Mouse (Mus musculus): ENCODE measurements around the gene Hsp90aa1. TPM values are rescaled to one million over a fixed set of nuclear protein-coding genes. Genes with fewer than 3 reads are reported as not detected.
A peak's percentile ranks its signal among the peaks of the same experiment; 100 is the strongest.
"Not testable (repeated sequence)": the region's sequence is repeated elsewhere in the genome, so short reads cannot be mapped to it uniquely, and the experiment has no call there.

Hsp90aa1 gene
- polyA plus RNA-seq, 1 experiment from 2014 or later: 1,533 TPM

- H3K27ac ChIP-seq (ENCODE audit: low read length): no peak overlapping the region
- no peaks in the 10 kb centered on the region for H3K9me3 ChIP-seq (replicated peaks; ENCODE audit: control insufficient read depth, low read length, poor library complexity, severe bottlenecking)
- no peaks in the 10 kb centered on the region for H3K27me3 ChIP-seq (ENCODE audit: control insufficient read depth, insufficient read depth, low read depth, low read length)
- WGBS: 92% methylated on average over 5 of the region's 5 CpGs
- H3K36me3 ChIP-seq (ENCODE audit: control insufficient read depth, insufficient read depth, low read length): no peaks in the 10 kb centered on the region
- no peak for ATAC-seq
- H3K4me1 ChIP-seq (ENCODE audit: control insufficient read depth, insufficient read depth, low read length): no peaks in the 10 kb centered on the region
- no peak overlapping the region for H3K4me2 ChIP-seq (ENCODE audit: low read length)
- no peak overlapping the region for H3K4me3 ChIP-seq (ENCODE audit: low read depth, low read length)
- H3K9ac ChIP-seq (ENCODE audit: low read depth, low read length): no peak overlapping the region
These were observed 22.5 kb upstream of the Hsp90aa1 start for GRCm38 (mm10) chr12:110725051-110725450.

- no peak overlapping the region for H3K4me2 ChIP-seq (ENCODE audit: low read length)
- WGBS: 30% methylated on average over 5 of the region's 5 CpGs
- ATAC-seq: no peak
- no peak overlapping the region for H3K27ac ChIP-seq (ENCODE audit: low read length)
- no peaks in the 10 kb centered on the region for H3K4me1 ChIP-seq (ENCODE audit: control insufficient read depth, insufficient read depth, low read length)
- H3K4me3 ChIP-seq (ENCODE audit: low read depth, low read length): no peak overlapping the region
- no peaks in the 10 kb centered on the region for H3K9me3 ChIP-seq (replicated peaks; ENCODE audit: control insufficient read depth, low read length, poor library complexity, severe bottlenecking)
- H3K36me3 ChIP-seq (ENCODE audit: control insufficient read depth, insufficient read depth, low read length): no peaks in the 10 kb centered on the region
- H3K9ac ChIP-seq (ENCODE audit: low read depth, low read length): no peak overlapping the region
- H3K27me3 ChIP-seq (ENCODE audit: control insufficient read depth, insufficient read depth, low read depth, low read length): 0 out of 2 replicates have a peak, but pooled peaks cover 2% of the 10 kb centered on the region
These were observed 13.5 kb upstream of the Hsp90aa1 start for GRCm38 (mm10) chr12:110716004-110716403.

- no peak for ATAC-seq
- Histone ChIP-seq H3K9ac (ENCODE audit: low read depth, low read length) (no peak overlapping the region), H3K9me3 (replicated peaks; ENCODE audit: control insufficient read depth, low read length, poor library complexity, severe bottlenecking) (no peaks in the 10 kb centered on the region), H3K27ac (ENCODE audit: low read length) (no peak overlapping the region), H3K4me2 (ENCODE audit: low read length) (no peak overlapping the region), H3K36me3 (ENCODE audit: control insufficient read depth, insufficient read depth, low read length) (no peaks in the 10 kb centered on the region), H3K27me3 (ENCODE audit: control insufficient read depth, insufficient read depth, low read depth, low read length) (0 out of 2 replicates have a peak, but pooled peaks cover 2% of the 10 kb centered on the region), H3K4me3 (ENCODE audit: low read depth, low read length) (no peak overlapping the region), H3K4me1 (ENCODE audit: control insufficient read depth, insufficient read depth, low read length) (no peaks in the 10 kb centered on the region)
- WGBS: 95% methylated on average over 6 of the region's 6 CpGs
These were observed 11.7 kb upstream of the Hsp90aa1 start for GRCm38 (mm10) chr12:110714215-110714614.

DNA sequence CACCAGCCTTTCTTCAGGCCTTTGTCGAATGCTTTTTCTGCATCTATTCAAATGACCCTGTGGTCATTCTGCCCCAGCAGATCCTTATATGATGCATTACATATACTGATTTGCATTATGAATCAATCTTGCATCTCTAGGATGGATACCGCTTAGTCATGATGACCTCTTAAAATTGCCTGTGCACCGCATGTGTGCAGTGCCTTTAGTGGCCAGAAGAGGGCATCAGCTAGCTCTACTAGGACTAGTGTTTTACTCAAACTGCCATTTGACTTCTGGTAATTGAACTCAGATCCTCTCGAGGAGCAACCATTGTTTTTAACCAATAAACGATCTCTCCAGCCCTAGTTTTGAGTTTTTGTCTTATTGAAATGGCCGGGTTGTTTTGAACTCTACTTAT is 11.3 kb upstream of the Hsp90aa1 start:
- Histone ChIP-seq H3K27ac (ENCODE audit: low read length) (no peak overlapping the region), H3K27me3 (ENCODE audit: control insufficient read depth, insufficient read depth, low read depth, low read length) (no peaks in the 10 kb centered on the region), H3K9ac (ENCODE audit: low read depth, low read length) (no peak overlapping the region), H3K36me3 (ENCODE audit: control insufficient read depth, insufficient read depth, low read length) (no peaks in the 10 kb centered on the region), H3K4me3 (ENCODE audit: low read depth, low read length) (no peak overlapping the region), H3K4me2 (ENCODE audit: low read length) (no peak overlapping the region), H3K9me3 (replicated peaks; ENCODE audit: control insufficient read depth, low read length, poor library complexity, severe bottlenecking) (no peaks in the 10 kb centered on the region), H3K4me1 (ENCODE audit: control insufficient read depth, insufficient read depth, low read length) (no peaks in the 10 kb centered on the region)
- WGBS: 96% methylated on average over 6 of the region's 6 CpGs
- ATAC-seq: no peak

- Histone ChIP-seq H3K4me2 (ENCODE audit: low read length) (no peak overlapping the region), H3K4me1 (ENCODE audit: control insufficient read depth, insufficient read depth, low read length) (peaks cover 8% of the 10 kb centered on the region; the same call in 1 of the 2 replicates), H3K9me3 (replicated peaks; ENCODE audit: control insufficient read depth, low read length, poor library complexity, severe bottlenecking) (no peaks in the 10 kb centered on the region), H3K27ac (ENCODE audit: low read length) (no peak overlapping the region), H3K9ac (ENCODE audit: low read depth, low read length) (no peak overlapping the region), H3K27me3 (ENCODE audit: control insufficient read depth, insufficient read depth, low read depth, low read length) (no peaks in the 10 kb centered on the region), H3K36me3 (ENCODE audit: control insufficient read depth, insufficient read depth, low read length) (no peaks in the 10 kb centered on the region), H3K4me3 (ENCODE audit: low read depth, low read length) (no peak overlapping the region)
- ATAC-seq: no peak
- WGBS: 75% methylated on average over 5 of the region's 5 CpGs
These were observed 8.7 kb upstream of the Hsp90aa1 start for GRCm38 (mm10) chr12:110711270-110711669.

DNA sequence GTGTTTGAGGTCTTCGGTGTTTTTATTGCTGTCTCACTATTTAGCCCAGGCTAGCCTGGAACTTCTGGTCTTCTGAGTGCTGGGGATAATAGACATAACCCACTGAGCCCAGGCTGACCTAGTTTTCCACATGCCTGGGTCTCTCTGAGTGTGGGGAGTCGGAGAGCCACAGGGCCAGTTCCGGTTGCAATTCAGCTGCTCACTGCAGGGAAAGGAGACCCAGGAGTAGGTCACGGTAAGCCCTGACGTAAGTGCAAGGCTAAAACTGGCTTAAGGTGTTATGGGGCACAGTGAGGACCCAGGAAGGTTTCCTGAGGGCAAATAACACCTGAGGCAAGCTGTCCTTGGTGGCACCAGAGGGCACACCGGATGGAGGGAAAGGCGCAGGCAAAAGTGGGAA is 4.9 kb upstream of the Hsp90aa1 start:
- no peak for ATAC-seq
- H3K9me3 ChIP-seq (replicated peaks; ENCODE audit: control insufficient read depth, low read length, poor library complexity, severe bottlenecking): no peaks in the 10 kb centered on the region
- H3K27ac ChIP-seq (ENCODE audit: low read length): no peak overlapping the region
- no peaks in the 10 kb centered on the region for H3K27me3 ChIP-seq (ENCODE audit: control insufficient read depth, insufficient read depth, low read depth, low read length)
- H3K4me1 ChIP-seq (ENCODE audit: control insufficient read depth, insufficient read depth, low read length): peaks cover 8% of the 10 kb centered on the region; the same call in 1 of the 2 replicates
- no peak overlapping the region for H3K4me2 ChIP-seq (ENCODE audit: low read length)
- 90% methylated on average over 7 of the region's 7 CpGs for WGBS
- H3K9ac ChIP-seq (ENCODE audit: low read depth, low read length): no peak overlapping the region
- no peak overlapping the region for H3K4me3 ChIP-seq (ENCODE audit: low read depth, low read length)
- no peaks in the 10 kb centered on the region for H3K36me3 ChIP-seq (ENCODE audit: control insufficient read depth, insufficient read depth, low read length)

DNA sequence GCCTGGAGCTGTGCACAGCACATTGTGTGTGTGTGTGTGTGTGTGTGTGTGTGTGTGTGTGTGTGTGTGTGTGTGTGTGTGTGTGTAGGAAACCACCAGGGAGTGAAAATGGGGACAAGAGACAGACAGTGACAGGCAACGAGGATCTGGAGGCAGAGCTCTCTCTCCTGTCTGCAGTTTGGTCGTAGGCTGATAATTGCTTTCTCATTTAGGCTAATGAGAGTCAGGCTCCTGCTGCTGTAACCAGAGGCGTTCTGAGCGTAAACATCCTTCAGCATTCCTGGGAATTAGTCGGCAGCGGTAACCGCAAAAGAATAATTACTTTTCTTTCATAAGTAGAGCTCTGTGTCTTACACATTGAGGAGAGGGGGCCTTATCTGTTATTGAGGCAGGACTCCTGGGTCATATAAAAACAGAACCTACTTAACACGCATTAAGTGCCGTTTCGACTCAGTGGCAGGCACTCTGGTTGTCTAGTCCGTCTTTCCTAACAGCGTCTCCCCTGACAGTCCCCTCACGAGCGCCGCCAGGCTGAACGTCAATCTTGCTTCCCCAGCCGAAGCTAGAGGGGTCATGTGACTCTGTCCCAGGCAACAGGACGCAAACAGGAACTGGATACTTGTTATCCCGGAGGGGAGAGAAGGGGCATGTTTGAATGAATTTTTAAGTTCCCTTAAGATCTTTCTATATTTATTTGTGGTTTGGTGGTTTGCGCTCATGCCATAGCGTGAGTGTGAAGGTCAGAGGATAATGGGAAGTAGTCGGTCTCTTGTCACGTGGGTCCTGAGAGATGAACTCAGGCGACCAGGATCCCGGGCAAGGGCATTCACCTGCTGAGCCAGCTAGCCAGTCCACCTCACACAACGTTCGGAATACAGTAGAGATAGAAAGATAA is 4.1 kb upstream of the Hsp90aa1 start:
- Histone ChIP-seq H3K4me2 (ENCODE audit: low read length) (peak overlapping the region; percentile 65), H3K27ac (ENCODE audit: low read length) (peak overlapping the region; percentile 35; the same call in 1 of the 2 replicates), H3K4me3 (ENCODE audit: low read depth, low read length) (peak overlapping the region; percentile 34), H3K27me3 (ENCODE audit: control insufficient read depth, insufficient read depth, low read depth, low read length) (no peaks in the 10 kb centered on the region), H3K36me3 (ENCODE audit: control insufficient read depth, insufficient read depth, low read length) (no peaks in the 10 kb centered on the region), H3K9me3 (replicated peaks; ENCODE audit: control insufficient read depth, low read length, poor library complexity, severe bottlenecking) (no peaks in the 10 kb centered on the region), H3K4me1 (ENCODE audit: control insufficient read depth, insufficient read depth, low read length) (peaks cover 8% of the 10 kb centered on the region; the same call in 1 of the 2 replicates), H3K9ac (ENCODE audit: low read depth, low read length) (peak overlapping the region; percentile 36; the same call in 1 of the 2 replicates)
- WGBS: 1% methylated on average over 27 of the region's 27 CpGs
- ATAC-seq: peak; percentile 70

GRCm38 (mm10) chr12:110705419-110705818 is 2.9 kb upstream of the Hsp90aa1 start:
- H3K36me3 ChIP-seq (ENCODE audit: control insufficient read depth, insufficient read depth, low read length); H3K4me1 ChIP-seq (ENCODE audit: control insufficient read depth, insufficient read depth, low read length); ATAC-seq; H3K27me3 ChIP-seq (ENCODE audit: control insufficient read depth, insufficient read depth, low read depth, low read length); H3K4me3 ChIP-seq (ENCODE audit: low read depth, low read length); H3K9me3 ChIP-seq (replicated peaks; ENCODE audit: control insufficient read depth, low read length, poor library complexity, severe bottlenecking); H3K27ac ChIP-seq (ENCODE audit: low read length); H3K9ac ChIP-seq (ENCODE audit: low read depth, low read length); H3K4me2 ChIP-seq (ENCODE audit: low read length): not testable (repeated sequence)
- 89% methylated on average over 4 of the region's 4 CpGs for WGBS

DNA sequence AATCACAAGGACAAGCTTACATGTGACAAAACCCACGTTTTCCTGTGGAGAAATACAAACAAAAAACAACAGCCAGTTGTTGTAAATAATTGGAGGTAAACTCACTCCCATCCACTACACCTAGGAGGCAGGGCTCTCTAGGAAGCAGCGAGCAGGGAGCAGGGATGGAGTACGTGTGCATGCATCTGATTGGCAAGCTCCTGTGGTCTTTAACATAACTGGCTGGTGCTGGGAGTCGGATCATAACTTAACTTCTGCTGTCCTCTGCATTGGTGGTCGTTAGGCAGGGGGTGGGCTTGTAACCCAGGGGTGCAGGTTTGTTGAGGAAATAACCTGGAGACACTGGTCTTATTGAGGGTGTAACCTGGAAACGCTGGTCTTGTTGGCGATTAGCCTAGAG is 1.2 kb upstream of the Hsp90aa1 start:
- WGBS: 69% methylated on average over 7 of the region's 7 CpGs
- H3K9me3 ChIP-seq (replicated peaks; ENCODE audit: control insufficient read depth, low read length, poor library complexity, severe bottlenecking): no peaks in the 10 kb centered on the region
- H3K4me2 ChIP-seq (ENCODE audit: low read length): no peak overlapping the region
- no peaks in the 10 kb centered on the region for H3K27me3 ChIP-seq (ENCODE audit: control insufficient read depth, insufficient read depth, low read depth, low read length)
- H3K4me3 ChIP-seq (ENCODE audit: low read depth, low read length): no peak overlapping the region
- no peak for ATAC-seq
- peaks cover 8% of the 10 kb centered on the region; the same call in 1 of the 2 replicates for H3K4me1 ChIP-seq (ENCODE audit: control insufficient read depth, insufficient read depth, low read length)
- no peak overlapping the region for H3K9ac ChIP-seq (ENCODE audit: low read depth, low read length)
- no peak overlapping the region for H3K27ac ChIP-seq (ENCODE audit: low read length)
- H3K36me3 ChIP-seq (ENCODE audit: control insufficient read depth, insufficient read depth, low read length): no peaks in the 10 kb centered on the region

Measured in midbrain, embryonic 16.5 days (tissue).